In genomic region chr14:55083481-55083880, GRCm38 (mm10) we compare ENCODE assay signal across 16 mouse cellular contexts. TPM values are rescaled to one million over a fixed set of nuclear protein-coding genes. Genes with fewer than 3 reads are reported as not detected.
DNase-seq lines count a peak whose midpoint lies in the region; ATAC-seq and TF ChIP-seq lines count a peak whose summit lies in the region.
"Had no signal": no experiment of that assay in that cellular context is flagged by ENCODE, and none has a peak within 500 bp of the region (broad histone marks: within the 10 kb centered on the region; RNA-seq: fewer than 3 reads in every experiment).

No protein-coding gene starts in this region.

- TF ChIP-seq POLR2A in limb, embryonic 14.5 days (IDR thresholded peaks at IDR 0.05; ENCODE audit: borderline replicate concordance, extremely low read depth, insufficient read depth, insufficient read length): no peak

- no peak for ATAC-seq in hindbrain, postnatal 0 days
- no peak for ATAC-seq in hindbrain, embryonic 13.5 days (ENCODE audit: low FRiP score)
- no peak for ATAC-seq in limb, embryonic 14.5 days (ENCODE audit: low FRiP score, low read depth)
- no peak for ATAC-seq in stomach, embryonic 15.5 days (ENCODE audit: insufficient read depth, low FRiP score, low read depth)
- no peak for ATAC-seq in cerebellum, adult (ENCODE audit: insufficient number of reproducible peaks, low FRiP score, low TSS enrichment)
- ATAC-seq: inflammation-experienced regulatory T-cells, adult 6 months; liver, postnatal 0 days; midbrain, embryonic 16.5 days had no signal

- DNase-seq in hindbrain, postnatal 0 days (ENCODE audit: low spot score): peak; percentile 56
- peak; percentile 45 for DNase-seq in limb, embryonic 14.5 days (ENCODE audit: low spot score)
- DNase-seq in limb, embryonic 10.5 days (ENCODE audit: low spot score): no peak
- DNase-seq in ES-E14 (ENCODE audit: low read depth, low spot score): no peak
- DNase-seq: adrenal gland, postnatal 10 days; cerebellum, adult 9-11 months; liver, postnatal 0 days; thymus, adult 18-20 months had no signal

- 46% methylated on average over 6 of the region's 6 CpGs for WGBS in hindbrain, postnatal 0 days
- 74% methylated on average over 6 of the region's 6 CpGs for WGBS in hindbrain, embryonic 13.5 days
- 59% methylated on average over 6 of the region's 6 CpGs for WGBS in limb, embryonic 14.5 days
- WGBS in limb, embryonic 10.5 days: 85% methylated on average over 6 of the region's 6 CpGs
- 57% methylated on average over 6 of the region's 6 CpGs for WGBS in stomach, embryonic 15.5 days

- H3K4me2 ChIP-seq in hindbrain, postnatal 0 days (ENCODE audit: low read depth, low read length): no peak overlapping the region
- H3K4me2 ChIP-seq in hindbrain, embryonic 13.5 days: no peak overlapping the region
- no peak overlapping the region for H3K4me2 ChIP-seq in limb, embryonic 14.5 days (replicated peaks; ENCODE audit: low read depth, low read length, severe bottlenecking)
- no peak overlapping the region for H3K4me2 ChIP-seq in stomach, embryonic 15.5 days
- H3K4me2 ChIP-seq: embryonic facial prominence, embryonic 12.5 days; limb, embryonic 15.5 days had no signal

- H3K4me1 ChIP-seq in hindbrain, postnatal 0 days (ENCODE audit: insufficient read depth, low read length): peaks cover 11% of the 10 kb centered on the region
- H3K4me1 ChIP-seq in hindbrain, embryonic 13.5 days (replicated peaks): peaks cover 80% of the 10 kb centered on the region
- peaks cover 7% of the 10 kb centered on the region for H3K4me1 ChIP-seq in limb, embryonic 14.5 days (ENCODE audit: control insufficient read depth, insufficient read depth, low read length)
- peaks cover 39% of the 10 kb centered on the region for H3K4me1 ChIP-seq in limb, embryonic 10.5 days
- H3K4me1 ChIP-seq in ES-E14 (ENCODE audit: control insufficient read depth in 2 of 2, insufficient read depth in 2 of 2, low read length in 2 of 2, poor library complexity in 1 of 2): peaks cover 15 to 36% of the 10 kb centered on the region in 2 experiments
- peaks cover 12% of the 10 kb centered on the region for H3K4me1 ChIP-seq in stomach, embryonic 15.5 days

- TF ChIP-seq CTCF in hindbrain, postnatal 0 days (IDR thresholded peaks at IDR 0.05; ENCODE audit: low read depth): no peak

- no peaks in the 10 kb centered on the region for H3K9me3 ChIP-seq in hindbrain, postnatal 0 days (ENCODE audit: low read length)
- H3K9me3 ChIP-seq in hindbrain, embryonic 13.5 days: no peaks in the 10 kb centered on the region
- H3K9me3 ChIP-seq in limb, embryonic 14.5 days (ENCODE audit: control insufficient read depth, low read length): no peaks in the 10 kb centered on the region
- H3K9me3 ChIP-seq in limb, embryonic 10.5 days (replicated peaks): no peaks in the 10 kb centered on the region
- H3K9me3 ChIP-seq in ES-E14 (ENCODE audit: control insufficient read depth, insufficient read depth, low read depth, low read length): no peaks in the 10 kb centered on the region
- no peaks in the 10 kb centered on the region for H3K9me3 ChIP-seq in stomach, embryonic 15.5 days
- H3K9me3 ChIP-seq: embryonic facial prominence, embryonic 12.5 days; limb, embryonic 15.5 days had no signal

- H3K9ac ChIP-seq in hindbrain, postnatal 0 days (replicated peaks; ENCODE audit: low read length): no peak overlapping the region
- H3K9ac ChIP-seq in hindbrain, embryonic 13.5 days: no peak overlapping the region; the same call in 1 of the 2 replicates
- H3K9ac ChIP-seq in limb, embryonic 14.5 days (ENCODE audit: low read depth, low read length, severe bottlenecking): no peak overlapping the region
- no peak overlapping the region; the same call in 1 of the 2 replicates for H3K9ac ChIP-seq in ES-E14 (ENCODE audit: insufficient read depth, low read depth, low read length, poor library complexity, severe bottlenecking)
- no peak overlapping the region for H3K9ac ChIP-seq in stomach, embryonic 15.5 days
- H3K9ac ChIP-seq: embryonic facial prominence, embryonic 12.5 days; limb, embryonic 15.5 days; liver, postnatal 0 days had no signal

- H3K36me3 ChIP-seq in hindbrain, postnatal 0 days (ENCODE audit: insufficient read depth, low read length): 0 out of 2 replicates have a peak, but pooled peaks cover 6% of the 10 kb centered on the region
- 0 out of 2 replicates have a peak, but pooled peaks cover 3% of the 10 kb centered on the region for H3K36me3 ChIP-seq in hindbrain, embryonic 13.5 days
- H3K36me3 ChIP-seq in limb, embryonic 14.5 days (ENCODE audit: control insufficient read depth, insufficient read depth, low read length): no peaks in the 10 kb centered on the region
- H3K36me3 ChIP-seq in limb, embryonic 10.5 days: no peaks in the 10 kb centered on the region
- H3K36me3 ChIP-seq in ES-E14 (ENCODE audit: control insufficient read depth, insufficient read depth, low read length, poor library complexity, severe bottlenecking): peaks cover 2% of the 10 kb centered on the region; the same call in 1 of the 2 replicates
- H3K36me3 ChIP-seq in stomach, embryonic 15.5 days: no peaks in the 10 kb centered on the region
- H3K36me3 ChIP-seq: embryonic facial prominence, embryonic 12.5 days; limb, embryonic 15.5 days had no signal

- no peak overlapping the region for H3K4me3 ChIP-seq in hindbrain, postnatal 0 days (ENCODE audit: low read length)
- no peak overlapping the region for H3K4me3 ChIP-seq in hindbrain, embryonic 13.5 days
- H3K4me3 ChIP-seq in limb, embryonic 14.5 days (replicated peaks; ENCODE audit: low read length): no peak overlapping the region
- H3K4me3 ChIP-seq in limb, embryonic 10.5 days: no peak overlapping the region
- no peak overlapping the region for H3K4me3 ChIP-seq in ES-E14 (ENCODE audit: insufficient read depth in 1 of 2, low read depth in 1 of 2, low read length in 2 of 2, poor library complexity in 1 of 2, severe bottlenecking in 1 of 2)
- H3K4me3 ChIP-seq in stomach, embryonic 15.5 days (replicated peaks): no peak overlapping the region
- H3K4me3 ChIP-seq: embryonic facial prominence, embryonic 12.5 days; limb, embryonic 15.5 days had no signal

- peak overlapping the region; percentile 41; the same call in 1 of the 2 replicates for H3K27ac ChIP-seq in hindbrain, postnatal 0 days
- H3K27ac ChIP-seq in hindbrain, embryonic 13.5 days: no peak overlapping the region
- no peak overlapping the region for H3K27ac ChIP-seq in limb, embryonic 14.5 days (replicated peaks; ENCODE audit: low read depth, low read length)
- H3K27ac ChIP-seq in limb, embryonic 10.5 days: no peak overlapping the region
- peak overlapping the region; percentile 27; the same call in 1 of the 2 replicates for H3K27ac ChIP-seq in ES-E14 (ENCODE audit: insufficient read depth, low read depth, low read length, poor library complexity, severe bottlenecking)
- H3K27ac ChIP-seq in stomach, embryonic 15.5 days: 0 out of 2 replicates have a peak overlapping the region, but pooled peaks have one; percentile 21
- H3K27ac ChIP-seq: embryonic facial prominence, embryonic 12.5 days; limb, embryonic 15.5 days had no signal

- H3K27me3 ChIP-seq in hindbrain, postnatal 0 days (ENCODE audit: insufficient read depth, low read length): no peaks in the 10 kb centered on the region
- H3K27me3 ChIP-seq in hindbrain, embryonic 13.5 days: no peaks in the 10 kb centered on the region
- no peaks in the 10 kb centered on the region for H3K27me3 ChIP-seq in limb, embryonic 14.5 days (ENCODE audit: control insufficient read depth, insufficient read depth, low read length)
- peaks cover 4% of the 10 kb centered on the region; the same call in 1 of the 2 replicates for H3K27me3 ChIP-seq in limb, embryonic 10.5 days (ENCODE audit: low read depth, poor library complexity, severe bottlenecking)
- H3K27me3 ChIP-seq in stomach, embryonic 15.5 days (replicated peaks): no peaks in the 10 kb centered on the region
- H3K27me3 ChIP-seq: CH12.LX; limb, embryonic 15.5 days had no signal

- in situ Hi-C loops in ES-E14 (cut with MboI; ENCODE audit: low sequenced_read_pairs in 2 of 2, unreplicated experiment in 2 of 2): loop anchor here in 1 of 2 experiments (10.0 kb wide), 1 partner anchor 189 kb away; the partner anchor contains the start of gene Pabpn1

RNA-seq across cellular contexts. Expression of gene Zfhx2, which starts 8.6 kb away (rescaled TPM):
- total RNA-seq in hindbrain, postnatal 0 days (2014; rRNA removed): 10.7 and 10.9 TPM in 2 replicates
- polyA plus RNA-seq in hindbrain, postnatal 0 days (2015; fragmentation: Nextera tagmentation; extraction: Ambion mirVana): 8.1 and 8.4 TPM in 2 replicates
- polyA plus RNA-seq in hindbrain, embryonic 13.5 days (2015; fragmentation: Nextera tagmentation; extraction: Ambion mirVana): 29.4 and 31.9 TPM in 2 replicates
- polyA plus RNA-seq in limb, embryonic 14.5 days (2012; rRNA removed): 5.3 and 6.1 TPM in 2 replicates
- polyA plus RNA-seq in limb, embryonic 14.5 days (2014; fragmentation: Nextera tagmentation; extraction: Ambion mirVana): 3.7 and 4.7 TPM in 2 replicates
- polyA plus RNA-seq in limb, embryonic 10.5 days (2016; fragmentation: Nextera tagmentation; extraction: Ambion mirVana): 4.1 and 5.6 TPM in 2 replicates
- total RNA-seq in ES-E14 (2012; rRNA removed): 9.4 and 12.4 TPM in 2 replicates
- polyA plus RNA-seq in stomach, embryonic 15.5 days (2015; fragmentation: Nextera tagmentation; extraction: Ambion mirVana): 4.4 and 5.1 TPM in 2 replicates

RNA-seq across cellular contexts. Expression of gene Thtpa, which starts 11.1 kb away (rescaled TPM):
- 37.7 and 44.1 TPM in 2 replicates for total RNA-seq in hindbrain, postnatal 0 days (2014; rRNA removed)
- polyA plus RNA-seq in hindbrain, postnatal 0 days (2015; fragmentation: Nextera tagmentation; extraction: Ambion mirVana): 31.8 and 32.8 TPM in 2 replicates
- polyA plus RNA-seq in hindbrain, embryonic 13.5 days (2015; fragmentation: Nextera tagmentation; extraction: Ambion mirVana): 29.8 and 30.7 TPM in 2 replicates
- 11.9 and 12.4 TPM in 2 replicates for polyA plus RNA-seq in limb, embryonic 14.5 days (2012; rRNA removed)
- polyA plus RNA-seq in limb, embryonic 14.5 days (2014; fragmentation: Nextera tagmentation; extraction: Ambion mirVana): 19.9 and 20.3 TPM in 2 replicates
- 22.0 and 25.6 TPM in 2 replicates for polyA plus RNA-seq in limb, embryonic 10.5 days (2016; fragmentation: Nextera tagmentation; extraction: Ambion mirVana)
- total RNA-seq in ES-E14 (2012; rRNA removed): 7.9 and 11.9 TPM in 2 replicates
- 19.4 and 21.6 TPM in 2 replicates for polyA plus RNA-seq in stomach, embryonic 15.5 days (2015; fragmentation: Nextera tagmentation; extraction: Ambion mirVana)

RNA-seq across cellular contexts. Expression of gene Ap1g2, which starts 22.9 kb away (rescaled TPM):
- 5.7 and 6.5 TPM in 2 replicates for total RNA-seq in hindbrain, postnatal 0 days (2014; rRNA removed)
- polyA plus RNA-seq in hindbrain, postnatal 0 days (2015; fragmentation: Nextera tagmentation; extraction: Ambion mirVana): 5.9 and 6.1 TPM in 2 replicates
- polyA plus RNA-seq in hindbrain, embryonic 13.5 days (2015; fragmentation: Nextera tagmentation; extraction: Ambion mirVana): 6.5 and 6.6 TPM in 2 replicates
- polyA plus RNA-seq in limb, embryonic 14.5 days (2012; rRNA removed): 22.9 and 31.4 TPM in 2 replicates
- polyA plus RNA-seq in limb, embryonic 14.5 days (2014; fragmentation: Nextera tagmentation; extraction: Ambion mirVana): 19.5 and 20.4 TPM in 2 replicates
- 10.6 and 12.5 TPM in 2 replicates for polyA plus RNA-seq in limb, embryonic 10.5 days (2016; fragmentation: Nextera tagmentation; extraction: Ambion mirVana)
- total RNA-seq in ES-E14 (2012; rRNA removed): 5.9 and 14.1 TPM in 2 replicates
- polyA plus RNA-seq in stomach, embryonic 15.5 days (2015; fragmentation: Nextera tagmentation; extraction: Ambion mirVana): 38.5 and 42.5 TPM in 2 replicates

RNA-seq across cellular contexts. Expression of gene Jph4, which starts 33.3 kb away (rescaled TPM):
- total RNA-seq in hindbrain, postnatal 0 days (2014; rRNA removed): 124 and 126 TPM in 2 replicates
- 28.3 and 29.4 TPM in 2 replicates for polyA plus RNA-seq in hindbrain, postnatal 0 days (2015; fragmentation: Nextera tagmentation; extraction: Ambion mirVana)
- polyA plus RNA-seq in hindbrain, embryonic 13.5 days (2015; fragmentation: Nextera tagmentation; extraction: Ambion mirVana): 22.2 and 22.6 TPM in 2 replicates
- polyA plus RNA-seq in limb, embryonic 14.5 days (2012; rRNA removed): 10.4 and 11.2 TPM in 2 replicates
- 2.5 and 3.0 TPM in 2 replicates for polyA plus RNA-seq in limb, embryonic 14.5 days (2014; fragmentation: Nextera tagmentation; extraction: Ambion mirVana)
- polyA plus RNA-seq in limb, embryonic 10.5 days (2016; fragmentation: Nextera tagmentation; extraction: Ambion mirVana): 0.03 and 0.08 TPM in 2 replicates
- 1.7 and 3.8 TPM in 2 replicates for total RNA-seq in ES-E14 (2012; rRNA removed)
- polyA plus RNA-seq in stomach, embryonic 15.5 days (2015; fragmentation: Nextera tagmentation; extraction: Ambion mirVana): 1.6 and 2.1 TPM in 2 replicates
- total RNA-seq: CH12.LX had no signal
- polyA plus RNA-seq: inflammation-experienced regulatory T-cells, adult 6 months; liver, postnatal 0 days had no signal

Comparison
In these comparisons a context has a peak if more than half of its experiments do, and no peak if none do; other contexts are left out.
1. DNase-seq: peak in hindbrain, postnatal 0 days (single experiment) and limb, embryonic 14.5 days (single experiment); none in limb, embryonic 10.5 days (single experiment) and ES-E14 (single experiment).
2. H3K27ac ChIP-seq: peak in hindbrain, postnatal 0 days (single experiment), ES-E14 (single experiment) and stomach, embryonic 15.5 days (single experiment); none in hindbrain, embryonic 13.5 days (single experiment), limb, embryonic 14.5 days (single experiment) and limb, embryonic 10.5 days (single experiment).